Mouse (Mus musculus) layer of hippocampus, adult 9-10 months (tissue): Measurements from ENCODE around the gene Lct.
"Not testable (repeated sequence)": the region's sequence is repeated elsewhere in the genome, so short reads cannot be mapped to it uniquely, and the experiment has no call there.

ENCODE experiments used
- DNase-seq: peaks from one replicate; pipeline ENCODE4 v3.0.0; 2022; ENCODE audit warnings: low spot score

Lct gene

GRCm38 (mm10) chr1:128295717-128296528 lies 32.2 kb downstream of the Lct start:
- DNase-seq, result no peak

GRCm38 (mm10) chr1:128295296-128295695 lies 32.8 kb downstream of the Lct start:
- no peak for DNase-seq

- DNase-seq, result no peak
Observed at GRCm38 (mm10) chr1:128293524-128293923, 34.6 kb downstream of the Lct start.

GRCm38 (mm10) chr1:128290295-128290694 lies 37.8 kb downstream of the Lct start:
- no peak for DNase-seq

GRCm38 (mm10) chr1:128285136-128285535 lies 43.0 kb downstream of the Lct start:
- no peak for DNase-seq

- DNase-seq, result no peak
Observed at GRCm38 (mm10) chr1:128284157-128284690, 43.9 kb downstream of the Lct start.

GRCm38 (mm10) chr1:128282924-128283323 lies 45.2 kb downstream of the Lct start:
- DNase-seq, result no peak

GRCm38 (mm10) chr1:128281753-128282152 lies 46.4 kb downstream of the Lct start:
- DNase-seq, result no peak

GRCm38 (mm10) chr1:128278563-128278962 lies 49.6 kb downstream of the Lct start:
- no peak for DNase-seq

GRCm38 (mm10) chr1:128275908-128276307 lies 52.2 kb downstream of the Lct start:
- no peak for DNase-seq

GRCm38 (mm10) chr1:128270731-128271130 lies 57.4 kb downstream of the Lct start:
- no peak for DNase-seq

GRCm38 (mm10) chr1:128267061-128267460 lies 61.1 kb downstream of the Lct start:
- DNase-seq, result not testable (repeated sequence)

- no peak for DNase-seq
Observed at GRCm38 (mm10) chr1:128244727-128245355, 83.3 kb downstream of the Lct start.

GRCm38 (mm10) chr1:128243996-128244726 lies 84.0 kb downstream of the Lct start:
- DNase-seq, result peak; percentile 80

GRCm38 (mm10) chr1:128243627-128243995 lies 84.5 kb downstream of the Lct start, which contains the start of gene Ubxn4:
Ubxn4 (plus strand) TSS chr1:128243964.
- peak; percentile 20 for DNase-seq

GRCm38 (mm10) chr1:128235181-128235580 lies 92.9 kb downstream of the Lct start:
- no peak for DNase-seq
